Mouse (Mus musculus) C2C12 (cell line): ENCODE measurements around the gene Tmem106c.
A peak's percentile ranks its signal among the peaks of the same experiment; 100 is the strongest.

Experiments
- CEBPB ChIP-seq: IDR thresholded peaks from one replicate; pipeline ENCODE4 v1.6.1; 2011; ENCODE audit warnings: low read depth, mild to moderate bottlenecking, control low read depth, moderate library complexity
- CTCF ChIP-seq: IDR thresholded peaks from one replicate; pipeline ENCODE4 v1.5.1; 2011; ENCODE audit not compliant: control insufficient read depth, insufficient read depth, insufficient read length
- MAX ChIP-seq: IDR thresholded peaks from one replicate; pipeline ENCODE4 v1.6.1; 2011; ENCODE audit warnings: mild to moderate bottlenecking, control low read depth
- USF1 ChIP-seq: IDR thresholded peaks from one replicate; pipeline ENCODE4 v1.6.1; 2011; ENCODE audit warnings: low read depth, mild to moderate bottlenecking, control low read depth, moderate library complexity

GRCm38 (mm10) chr15:97914331-97914747 lies 49.7 kb upstream of the Tmem106c start:
- TF ChIP-seq CTCF, result no peak
- no peak for TF ChIP-seq USF1
- TF ChIP-seq MAX, result peak; percentile 96
- TF ChIP-seq CEBPB, result peak; percentile 98
